Mouse (Mus musculus): Measurements from ENCODE around the gene Zscan4e. TPM values are rescaled to one million over a fixed set of nuclear protein-coding genes. Genes with fewer than 3 reads are reported as not detected.

Gene Zscan4e
- not detected in 2 replicates for polyA plus RNA-seq (2012)

GRCm38 (mm10) chr7:11310582-11310981 lies at the start of gene Zscan4e:
Zscan4e (minus strand) TSS chr7:11310682.

Other genes with a start within 250 kb of the Zscan4e start
- gene Zscan4-ps1, start 241.0 kb downstream of the Zscan4e start, polyA plus RNA-seq (2012), result not detected in 2 replicates
- gene Zscan4d, start 144.5 kb downstream of the Zscan4e start, polyA plus RNA-seq (2012), result not detected in 2 replicates
- gene Zscan4f, start 87.2 kb upstream of the Zscan4e start, polyA plus RNA-seq (2012), result not detected in 2 replicates
- not detected in 2 replicates for gene Zscan4-ps2, start 203.6 kb upstream of the Zscan4e start, polyA plus RNA-seq (2012)

Measured in megakaryocyte-erythroid progenitor cell, adult 5 weeks (primary cell).